Mouse (Mus musculus): ENCODE measurements around the gene Hyls1.

DNA sequence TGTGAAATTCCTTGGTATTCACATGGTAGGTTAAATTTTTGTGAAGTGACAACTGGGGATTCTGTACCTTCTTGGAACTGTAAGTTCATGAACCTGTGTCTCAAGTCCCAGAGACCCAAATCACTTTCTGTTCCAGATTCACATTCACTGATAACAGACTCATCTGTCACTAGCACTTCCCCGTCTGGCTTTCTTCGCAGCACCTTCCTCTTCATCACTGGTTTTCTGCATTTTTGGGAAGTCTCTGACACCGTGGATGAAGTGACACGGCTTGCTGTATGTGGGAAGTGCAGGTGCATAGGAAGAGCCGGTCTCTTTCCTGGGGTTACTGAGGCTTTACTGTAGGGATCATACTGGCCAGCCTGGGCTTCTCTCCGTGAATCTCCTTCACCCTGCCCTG is 8.6 kb downstream of the Hyls1 start:
- no peak for TF ChIP-seq POLR2A (IDR thresholded peaks at IDR 0.05; ENCODE audit: extremely low read depth, insufficient read depth, low read length)
- TF ChIP-seq CTCF (IDR thresholded peaks at IDR 0.05; ENCODE audit: extremely low read depth, insufficient read depth, low read length) = no peak

Measured in cortical plate, adult 2 months (tissue).